Mouse (Mus musculus): ENCODE measurements around the gene Olfr695. TPM values are rescaled to one million over a fixed set of nuclear protein-coding genes. Genes with fewer than 3 reads are reported as not detected.

Olfr695 gene
- polyA plus RNA-seq, 1 experiment, result not detected

- Histone ChIP-seq H3K27ac (ENCODE audit: insufficient read depth, low read length) (no peak overlapping the region), H3K4me3 (ENCODE audit: insufficient read depth, low read length) (no peak overlapping the region), H3K4me1 (ENCODE audit: control insufficient read depth, insufficient read depth, low read length) (no peaks in the 10 kb centered on the region)
- no peak for TF ChIP-seq POLR2A (IDR thresholded peaks at IDR 0.05; ENCODE audit: extremely low read depth, insufficient read depth, low read length)
- no peak for TF ChIP-seq CTCF (IDR thresholded peaks at IDR 0.05; ENCODE audit: extremely low read depth, insufficient read depth, low read length)
Observed at GRCm38 (mm10) chr7:106696891-106697290, 19.3 kb downstream of the Olfr695 start.

DNA sequence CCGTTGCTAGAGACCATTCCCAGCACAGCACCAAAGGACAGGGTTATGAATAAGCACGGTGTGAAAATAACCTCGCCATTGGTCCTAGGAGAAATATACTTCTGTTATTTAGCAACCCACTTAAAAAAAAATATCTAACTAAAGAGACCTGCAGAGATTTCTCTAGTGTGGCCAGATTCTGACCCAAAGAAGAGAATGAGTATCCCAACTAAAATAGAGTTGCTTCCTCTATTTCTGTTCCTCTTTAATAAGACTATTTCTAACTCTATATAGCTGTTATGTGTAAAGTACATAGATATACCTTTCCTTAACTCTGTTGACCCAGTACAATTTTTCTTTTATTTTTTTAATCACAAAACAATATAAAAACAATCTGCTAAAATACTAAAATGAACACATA is 23.2 kb downstream of the Olfr695 start:
- TF ChIP-seq CTCF (IDR thresholded peaks at IDR 0.05; ENCODE audit: extremely low read depth, insufficient read depth, low read length) (no peak), POLR2A (IDR thresholded peaks at IDR 0.05; ENCODE audit: extremely low read depth, insufficient read depth, low read length) (no peak)
- H3K27ac ChIP-seq (ENCODE audit: insufficient read depth, low read length), result no peak overlapping the region
- no peaks in the 10 kb centered on the region for H3K4me1 ChIP-seq (ENCODE audit: control insufficient read depth, insufficient read depth, low read length)
- no peak overlapping the region for H3K4me3 ChIP-seq (ENCODE audit: insufficient read depth, low read length)

DNA sequence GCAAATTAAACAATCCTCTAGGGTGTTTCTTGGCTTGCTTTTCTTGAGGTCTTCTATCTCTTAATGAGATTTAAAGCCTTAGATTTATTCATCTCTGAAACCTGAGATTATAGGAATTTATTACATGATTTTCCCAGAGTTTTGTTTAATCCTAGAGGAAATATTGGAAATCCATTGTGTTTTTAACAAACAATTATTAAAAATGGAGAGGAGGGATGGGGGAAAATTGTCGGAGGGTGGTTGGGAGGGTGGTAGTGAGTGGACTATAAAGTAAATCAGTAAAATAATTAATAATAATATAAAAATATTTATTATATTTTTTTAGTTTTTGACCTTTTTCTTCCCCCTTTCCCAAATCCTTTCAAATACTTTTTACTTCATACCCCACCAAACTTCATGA is 24.5 kb downstream of the Olfr695 start, which contains the start of gene Olfr694:
Gene Olfr694, minus strand, starts transcription at position 101 of the 400 bp plus-strand sequence.
- H3K27ac ChIP-seq (ENCODE audit: insufficient read depth, low read length), result no peak within 1 kb of the TSS
- no peak within 1 kb of the TSS for H3K4me3 ChIP-seq (ENCODE audit: insufficient read depth, low read length)
- H3K4me1 ChIP-seq (ENCODE audit: control insufficient read depth, insufficient read depth, low read length), result no peaks in the 10 kb centered on the region
- TF ChIP-seq POLR2A (IDR thresholded peaks at IDR 0.05; ENCODE audit: extremely low read depth, insufficient read depth, low read length) (no peak), CTCF (IDR thresholded peaks at IDR 0.05; ENCODE audit: extremely low read depth, insufficient read depth, low read length) (no peak)

GRCm38 (mm10) chr7:106685382-106685781 is 30.8 kb downstream of the Olfr695 start:
- Histone ChIP-seq H3K4me1 (ENCODE audit: control insufficient read depth, insufficient read depth, low read length) (no peaks in the 10 kb centered on the region), H3K4me3 (ENCODE audit: insufficient read depth, low read length) (no peak overlapping the region), H3K27ac (ENCODE audit: insufficient read depth, low read length) (no peak overlapping the region)
- TF ChIP-seq POLR2A (IDR thresholded peaks at IDR 0.05; ENCODE audit: extremely low read depth, insufficient read depth, low read length) (no peak), CTCF (IDR thresholded peaks at IDR 0.05; ENCODE audit: extremely low read depth, insufficient read depth, low read length) (no peak)

GRCm38 (mm10) chr7:106680484-106680883 is 35.7 kb downstream of the Olfr695 start, which contains the start of gene Olfr693:
TSS of gene Olfr693 (minus strand) at chr7:106680584.
- no peak for TF ChIP-seq CTCF (IDR thresholded peaks at IDR 0.05; ENCODE audit: extremely low read depth, insufficient read depth, low read length)
- no peak for TF ChIP-seq POLR2A (IDR thresholded peaks at IDR 0.05; ENCODE audit: extremely low read depth, insufficient read depth, low read length)
- Histone ChIP-seq H3K4me1 (ENCODE audit: control insufficient read depth, insufficient read depth, low read length) (no peaks in the 10 kb centered on the region), H3K4me3 (ENCODE audit: insufficient read depth, low read length) (no peak within 1 kb of the TSS), H3K27ac (ENCODE audit: insufficient read depth, low read length) (no peak within 1 kb of the TSS)

Other genes with a start within 250 kb of the Olfr695 start
- not detected in 2 replicates for gene Olfr693, start 35.8 kb downstream of the Olfr695 start, polyA plus RNA-seq (2012; rRNA removed)
- not detected in 2 replicates for gene Olfr694, start 24.6 kb downstream of the Olfr695 start, polyA plus RNA-seq (2012; rRNA removed)
- not detected in 2 replicates for gene Olfr697, start 26.0 kb upstream of the Olfr695 start, polyA plus RNA-seq (2012; rRNA removed)
- gene Olfr698, start 39.0 kb upstream of the Olfr695 start, polyA plus RNA-seq (2012; rRNA removed), result not detected in 2 replicates
- gene Olfr699, start 76.8 kb upstream of the Olfr695 start, polyA plus RNA-seq (2012; rRNA removed), result not detected in 2 replicates
- not detected in 2 replicates for gene Olfr700, start 92.4 kb upstream of the Olfr695 start, polyA plus RNA-seq (2012; rRNA removed)
- not detected in 2 replicates for gene Olfr701, start 97.7 kb upstream of the Olfr695 start, polyA plus RNA-seq (2012; rRNA removed)
- gene Olfr702, start 117.5 kb upstream of the Olfr695 start, polyA plus RNA-seq (2012; rRNA removed), result not detected in 2 replicates
- gene Olfr703, start 127.0 kb upstream of the Olfr695 start, polyA plus RNA-seq (2012; rRNA removed), result not detected in 2 replicates
- not detected in 2 replicates for gene Olfr704, start 146.8 kb upstream of the Olfr695 start, polyA plus RNA-seq (2012; rRNA removed)
- not detected in 2 replicates for gene Olfr705, start 160.5 kb upstream of the Olfr695 start, polyA plus RNA-seq (2012; rRNA removed)
- not detected in 2 replicates for gene Olfr706, start 171.8 kb upstream of the Olfr695 start, polyA plus RNA-seq (2012; rRNA removed)
- not detected in 2 replicates for gene Olfr707, start 184.8 kb upstream of the Olfr695 start, polyA plus RNA-seq (2012; rRNA removed)
- gene Olfr1532-ps1, start 191.6 kb upstream of the Olfr695 start, polyA plus RNA-seq (2012; rRNA removed), result not detected in 2 replicates
- not detected in 2 replicates for gene Olfr709-ps1, start 215.8 kb upstream of the Olfr695 start, polyA plus RNA-seq (2012; rRNA removed)
- not detected in 2 replicates for gene Olfr710, start 231.9 kb upstream of the Olfr695 start, polyA plus RNA-seq (2012; rRNA removed)
- gene Olfr6, start 247.5 kb upstream of the Olfr695 start, polyA plus RNA-seq (2012; rRNA removed), result not detected in 2 replicates